Mouse (Mus musculus) activated CD4-positive, CD25-positive, alpha-beta regulatory T cell (primary cell): ENCODE data around the gene Olfr1208. TPM values are rescaled to one million over a fixed set of nuclear protein-coding genes. Genes with fewer than 3 reads are reported as not detected.

Source experiments
- polyA plus RNA-seq, 2 experiments: library from polyadenylated mRNA; unstranded; fragments of 100-300 nt; shearing (Covaris generic); gene quantifications; one replicate each; pipeline ENCODE4 v1.2.1; 2017

Gene Olfr1208
- polyA plus RNA-seq, result under 1 TPM in 1 of 2 experiments, not detected in 1; 0.28 TPM

DNA sequence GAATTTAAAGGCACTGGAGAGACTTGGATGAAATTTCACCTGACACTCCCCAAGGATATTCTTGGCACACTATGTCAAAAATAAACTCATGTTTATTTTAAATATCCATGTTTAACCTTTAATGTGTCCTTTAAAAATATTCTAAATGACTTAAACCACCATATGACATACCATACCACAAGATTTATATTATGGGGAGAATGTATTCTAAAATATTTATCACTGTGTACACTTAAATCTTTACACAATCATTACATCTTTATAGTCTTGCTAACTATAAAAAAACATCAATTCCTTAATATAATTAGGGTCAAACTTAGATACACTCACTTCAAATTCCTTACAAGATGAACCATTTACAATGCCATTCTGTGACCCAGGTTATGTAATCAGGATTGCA, at the start of gene Olfr1208:
TSS of gene Olfr1208 (minus strand) at position 101 of the 400 bp plus-strand sequence.

DNA sequence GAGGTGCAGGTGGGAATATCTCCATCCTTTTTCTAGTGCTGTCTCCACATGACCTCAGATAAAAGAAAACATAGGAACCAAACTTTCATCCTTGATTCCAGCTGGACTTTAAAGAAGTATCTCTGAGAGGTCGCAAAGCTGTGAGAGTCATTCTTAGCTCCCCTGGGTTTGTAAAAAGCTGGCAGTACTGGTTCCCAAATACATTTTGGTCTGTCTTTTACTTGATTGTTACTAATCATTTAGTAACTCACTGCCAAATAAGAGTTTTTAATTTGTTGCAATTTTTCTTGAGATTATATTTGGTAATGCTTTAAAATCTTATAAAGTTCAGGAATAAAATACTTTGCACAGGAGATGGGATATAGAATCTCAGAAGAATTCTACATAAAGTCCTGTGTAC, 35.9 kb upstream of the Olfr1208 start, which contains the start of gene Olfr1211:
TSS of gene Olfr1211 (minus strand) at position 101 of the 400 bp plus-strand sequence.

DNA sequence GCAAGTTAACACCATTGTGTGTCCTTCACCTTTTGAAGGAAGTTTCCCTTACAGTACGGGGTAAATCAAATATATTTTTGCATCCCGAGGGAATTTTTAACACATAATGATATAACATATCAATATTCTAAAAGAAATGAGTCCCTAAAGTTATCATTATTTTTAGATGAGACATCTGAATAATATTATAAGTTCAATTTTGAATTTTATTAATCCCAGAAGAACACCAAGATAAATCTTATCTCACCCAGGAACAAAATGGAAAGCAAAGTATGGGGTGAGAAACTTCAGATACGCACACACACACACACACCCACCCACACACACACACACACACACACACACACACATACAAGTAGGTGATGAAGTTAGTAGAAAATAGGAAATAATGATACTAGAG, 12.9 kb upstream of the Olfr1208 start, which contains the start of gene Olfr1209:
TSS of gene Olfr1209 (minus strand) at position 101 of the 400 bp plus-strand sequence.

DNA sequence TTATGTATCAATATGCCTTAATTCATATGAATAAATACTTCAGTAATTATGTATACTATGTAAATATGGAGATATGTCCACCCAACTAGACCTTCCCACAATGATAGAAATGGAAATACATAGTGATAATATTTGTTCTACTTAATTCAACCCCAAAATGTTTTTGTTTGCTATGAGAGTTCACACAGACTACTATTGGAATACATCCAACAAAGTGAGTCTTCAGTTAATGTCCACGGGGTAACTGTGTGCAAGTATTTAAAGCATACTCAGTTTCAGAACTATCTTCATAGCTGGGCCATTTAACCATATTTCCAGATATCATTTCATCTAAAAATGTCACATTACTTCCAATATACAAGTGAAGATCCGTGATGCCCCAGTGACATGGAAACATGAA, 39.2 kb downstream of the Olfr1208 start, which contains the start of gene Olfr1206:
TSS of gene Olfr1206 (plus strand) at position 301 of the 400 bp plus-strand sequence.

DNA sequence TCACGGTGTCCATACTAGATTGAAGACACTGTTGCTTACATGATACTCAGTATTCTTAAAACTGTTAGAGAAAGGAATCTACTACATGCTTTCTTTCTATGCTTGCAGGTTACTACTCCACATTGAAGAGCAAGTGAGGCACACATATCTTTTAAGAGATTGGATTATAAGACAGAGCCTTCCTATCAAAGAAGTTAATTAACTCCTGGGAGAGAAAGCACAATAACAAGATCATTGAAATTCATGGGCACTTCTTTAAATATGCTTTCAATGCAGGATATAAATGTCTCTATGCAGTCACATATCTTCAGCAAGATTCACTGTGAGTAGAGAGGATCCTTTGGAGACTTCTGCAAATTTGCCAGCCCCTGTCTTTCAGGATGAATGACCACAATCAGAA, 53.1 kb downstream of the Olfr1208 start, which contains the start of gene Olfr1204:
TSS of gene Olfr1204 (plus strand) at position 301 of the 400 bp plus-strand sequence.

Other genes starting within 250 kb of the Olfr1208 start
- under 1 TPM in 1 of 2 experiments, not detected in 1; 0.07 TPM for gene Olfr1193, start 226.7 kb downstream of the Olfr1208 start, polyA plus RNA-seq
- under 1 TPM; 0.14 to 0.20 TPM for gene Olfr1195, start 213.1 kb downstream of the Olfr1208 start, polyA plus RNA-seq
- gene Olfr1196, start 197.7 kb downstream of the Olfr1208 start, polyA plus RNA-seq, result not detected
- gene Olfr1197, start 169.9 kb downstream of the Olfr1208 start, polyA plus RNA-seq, result not detected
- gene Olfr1198, start 150.9 kb downstream of the Olfr1208 start, polyA plus RNA-seq, result not detected
- not detected for gene Olfr1199, start 141.8 kb downstream of the Olfr1208 start, polyA plus RNA-seq
- under 1 TPM in 1 of 2 experiments, not detected in 1; 0.09 TPM for gene Olfr1200, start 131.8 kb downstream of the Olfr1208 start, polyA plus RNA-seq
- not detected for gene Olfr1201, start 109.3 kb downstream of the Olfr1208 start, polyA plus RNA-seq
- gene Olfr1202, start 87.8 kb downstream of the Olfr1208 start, polyA plus RNA-seq, result not detected
- under 1 TPM in 1 of 2 experiments, not detected in 1; 0.12 TPM for gene Olfr1205, start 72.6 kb downstream of the Olfr1208 start, polyA plus RNA-seq
- not detected for gene Olfr1204, start 53.0 kb downstream of the Olfr1208 start, polyA plus RNA-seq
- under 1 TPM in 1 of 2 experiments, not detected in 1; 0.50 TPM for gene Olfr1206, start 39.1 kb downstream of the Olfr1208 start, polyA plus RNA-seq
- under 1 TPM in 1 of 2 experiments, not detected in 1; 0.05 TPM for gene Olfr1209, start 12.8 kb upstream of the Olfr1208 start, polyA plus RNA-seq
- gene Olfr1211, start 35.8 kb upstream of the Olfr1208 start, polyA plus RNA-seq, result not detected
- gene Olfr1212, start 51.7 kb upstream of the Olfr1208 start, polyA plus RNA-seq, result not detected
- gene Gm13762, start 78.0 kb upstream of the Olfr1208 start, polyA plus RNA-seq, result not detected
- not detected for gene Olfr1214, start 90.3 kb upstream of the Olfr1208 start, polyA plus RNA-seq
- under 1 TPM in 1 of 2 experiments, not detected in 1; 0.23 TPM for gene Olfr1215, start 104.7 kb upstream of the Olfr1208 start, polyA plus RNA-seq
- gene Olfr1216, start 116.0 kb upstream of the Olfr1208 start, polyA plus RNA-seq, result not detected
- under 1 TPM in 1 of 2 experiments, not detected in 1; 0.19 TPM for gene Olfr1217, start 129.8 kb upstream of the Olfr1208 start, polyA plus RNA-seq
- not detected for gene Olfr1218, start 158.9 kb upstream of the Olfr1208 start, polyA plus RNA-seq
- gene Olfr1219, start 181.2 kb upstream of the Olfr1208 start, polyA plus RNA-seq, result not detected
- under 1 TPM in 1 of 2 experiments, not detected in 1; 0.17 TPM for gene Olfr1220, start 204.5 kb upstream of the Olfr1208 start, polyA plus RNA-seq
- not detected for gene Olfr1221, start 215.0 kb upstream of the Olfr1208 start, polyA plus RNA-seq
- gene Olfr1222, start 230.7 kb upstream of the Olfr1208 start, polyA plus RNA-seq, result under 1 TPM in 1 of 2 experiments, not detected in 1; 0.07 TPM
- gene Olfr1223, start 249.2 kb upstream of the Olfr1208 start, polyA plus RNA-seq, result under 1 TPM; 0.13 to 0.37 TPM